Mouse (Mus musculus) urinary bladder, postnatal 10 days (tissue): Measurements from ENCODE around the gene Hip1r.
"Not testable (repeated sequence)": the region's sequence is repeated elsewhere in the genome, so short reads cannot be mapped to it uniquely, and the experiment has no call there.

Experiments
- DNase-seq: peaks from one replicate; pipeline ENCODE4 v3.0.0; 2022; ENCODE audit warnings: low spot score

Hip1r gene

DNA sequence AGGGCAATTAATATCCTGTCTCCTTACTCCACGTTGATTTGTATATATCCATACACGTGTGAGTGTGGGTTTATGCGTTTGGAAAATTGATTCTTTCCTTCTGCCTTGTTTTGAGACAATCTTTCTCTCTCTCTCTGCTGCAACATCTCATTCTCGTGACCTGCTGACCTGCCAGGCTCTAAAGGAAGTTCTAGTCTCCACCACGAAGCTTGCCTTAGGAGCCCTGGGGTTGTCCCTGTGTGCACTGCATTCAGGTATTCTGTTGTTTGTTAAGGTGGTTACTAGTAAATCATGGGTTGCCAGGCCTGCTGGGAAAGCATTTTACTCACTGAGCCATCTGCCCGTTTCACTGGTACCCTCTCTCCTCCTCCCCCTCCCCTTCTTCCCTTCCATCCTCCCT, 62.9 kb downstream of the Hip1r start:
- DNase-seq: no peak

DNA sequence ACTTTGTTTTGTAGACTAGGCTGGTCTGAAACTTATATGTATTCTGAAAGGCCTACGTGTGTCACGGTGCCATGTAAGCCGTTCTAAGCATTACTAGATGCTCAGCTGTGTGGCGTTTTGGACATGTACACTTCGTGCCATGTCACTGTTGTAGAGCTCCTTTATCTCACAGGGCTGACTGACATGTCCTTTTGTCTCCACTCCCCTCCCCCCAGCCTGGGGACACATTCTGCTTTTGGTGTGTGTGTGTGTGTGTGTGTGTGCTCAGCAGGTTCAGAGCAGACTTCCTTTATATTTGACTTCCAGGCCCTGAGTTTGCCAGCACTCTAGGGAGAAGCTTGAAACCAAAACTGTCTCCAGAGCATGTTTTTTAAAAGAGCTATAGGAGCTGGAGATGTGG, 63.4 kb downstream of the Hip1r start:
- no peak for DNase-seq

DNA sequence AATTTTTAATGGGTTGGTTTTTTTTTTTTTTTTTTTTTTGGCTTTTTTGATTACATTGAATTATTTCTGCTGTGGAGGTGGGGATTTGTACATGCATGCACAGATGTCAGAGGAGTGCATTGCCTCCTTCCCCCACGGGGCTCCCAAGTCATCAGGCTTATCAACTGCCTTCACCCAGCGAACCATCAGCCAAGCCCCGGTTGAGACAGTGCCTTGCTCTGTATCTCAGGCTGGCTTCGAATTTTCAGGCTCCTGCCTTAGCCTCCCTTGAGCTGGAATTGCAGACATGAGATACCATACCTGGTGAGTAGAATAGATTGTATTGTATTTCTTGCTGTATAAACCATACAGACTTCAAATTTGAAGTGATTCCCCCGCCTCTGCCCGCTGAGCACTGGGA, 66.2 kb downstream of the Hip1r start:
- DNase-seq: no peak

DNA sequence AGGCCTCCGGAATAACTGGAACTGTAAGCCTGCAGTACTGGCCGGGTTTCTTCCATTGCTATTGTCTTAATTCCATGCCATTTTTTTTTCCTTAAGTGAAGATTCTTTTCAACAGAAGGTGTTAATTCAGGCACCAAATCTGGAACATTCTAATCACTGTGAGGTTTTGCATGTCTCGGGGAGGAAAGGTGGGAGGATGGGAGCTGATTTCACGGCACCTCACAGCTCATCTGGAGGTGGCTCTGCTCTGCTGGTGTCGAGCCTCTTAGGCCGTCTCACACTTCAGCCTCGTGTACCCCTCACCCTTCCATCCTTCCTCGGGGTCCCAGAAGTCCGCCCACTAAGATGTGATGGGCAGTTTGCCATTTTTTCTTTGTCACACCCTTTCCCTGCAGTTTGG, 67.7 kb downstream of the Hip1r start:
- no peak for DNase-seq

DNA sequence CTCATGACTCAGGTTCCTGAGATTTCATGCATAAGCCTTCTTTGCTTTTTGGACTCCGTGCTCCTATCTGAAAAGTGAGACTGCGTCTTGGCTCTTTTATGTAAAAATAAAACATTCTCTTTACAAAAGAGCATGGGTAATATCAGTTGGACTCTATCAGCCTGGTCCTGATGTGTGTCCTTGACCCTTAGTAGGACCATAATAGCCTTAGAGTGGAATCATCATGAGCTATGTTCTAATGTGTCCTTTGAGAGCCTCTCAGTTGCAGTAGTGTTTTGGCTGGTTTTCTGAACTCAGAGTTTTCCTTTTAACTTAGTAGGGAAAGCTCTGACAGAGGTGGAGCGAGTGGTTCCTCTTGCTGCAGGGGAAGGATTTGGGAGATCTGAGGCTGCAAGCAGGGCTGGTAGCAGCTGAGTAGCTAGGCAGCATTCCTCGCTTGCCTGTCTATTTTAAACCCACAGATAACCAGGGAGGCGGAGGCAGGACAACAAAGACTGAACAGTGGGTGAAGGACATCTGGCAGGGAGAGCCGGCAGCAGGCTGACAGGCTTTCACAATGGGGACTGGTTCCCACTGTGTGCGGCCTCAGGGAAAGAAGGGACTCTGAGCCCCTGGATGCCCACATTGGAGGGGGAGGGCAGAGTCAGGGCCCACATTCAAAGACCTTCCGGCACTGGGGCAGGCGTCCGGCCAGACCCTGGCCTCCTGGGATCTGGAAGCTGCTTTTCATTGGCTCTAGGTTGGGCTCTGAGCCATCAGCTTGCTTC, 70.0 kb downstream of the Hip1r start:
- DNase-seq: no peak

DNA sequence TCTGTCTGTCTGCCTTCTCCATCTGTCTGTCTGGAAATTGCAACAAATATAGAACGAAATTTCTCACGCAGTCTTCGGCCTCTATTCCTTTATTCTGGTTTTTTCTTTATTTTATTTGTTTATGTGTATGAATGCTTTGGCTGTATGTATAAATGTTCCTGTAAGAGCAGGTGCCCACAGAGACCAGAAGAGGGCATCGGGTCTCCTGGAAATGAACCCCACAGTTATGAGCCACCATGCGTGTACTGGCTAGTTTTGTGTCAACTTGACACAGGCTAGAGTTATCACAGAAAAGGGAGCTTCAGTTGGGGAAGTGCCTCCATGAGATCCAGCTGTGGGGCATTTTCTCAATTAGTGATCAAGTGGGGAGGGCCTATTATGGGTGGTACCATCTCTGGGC, 70.6 kb downstream of the Hip1r start:
- DNase-seq: no peak

DNA sequence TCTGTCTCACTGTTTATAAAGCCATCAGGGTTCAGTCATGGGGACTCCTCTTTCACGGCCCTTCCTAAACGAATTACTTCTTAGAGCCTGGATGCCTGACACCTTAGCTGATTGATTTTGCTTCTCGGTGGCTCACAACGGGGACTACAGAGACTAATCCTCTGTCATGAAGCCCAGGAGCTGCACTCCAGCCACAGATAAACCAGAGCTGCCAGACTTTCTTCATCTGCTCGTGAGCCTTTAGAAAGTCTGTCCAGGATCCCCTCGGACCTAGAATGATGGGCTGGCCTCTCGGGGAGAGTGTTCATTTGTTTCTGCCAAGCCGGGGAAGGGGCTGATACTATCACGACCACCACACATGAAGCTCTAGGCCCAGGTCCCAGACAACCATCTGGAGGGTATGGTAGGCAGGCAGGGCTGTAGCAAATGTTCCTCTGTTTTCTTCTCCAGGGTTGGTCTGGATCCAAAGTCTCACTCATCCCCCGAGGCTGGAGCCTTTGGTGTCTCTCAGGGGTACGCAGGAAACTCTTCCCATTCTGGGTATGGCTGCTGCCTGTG, 72.1 kb downstream of the Hip1r start:
- DNase-seq: no peak

DNA sequence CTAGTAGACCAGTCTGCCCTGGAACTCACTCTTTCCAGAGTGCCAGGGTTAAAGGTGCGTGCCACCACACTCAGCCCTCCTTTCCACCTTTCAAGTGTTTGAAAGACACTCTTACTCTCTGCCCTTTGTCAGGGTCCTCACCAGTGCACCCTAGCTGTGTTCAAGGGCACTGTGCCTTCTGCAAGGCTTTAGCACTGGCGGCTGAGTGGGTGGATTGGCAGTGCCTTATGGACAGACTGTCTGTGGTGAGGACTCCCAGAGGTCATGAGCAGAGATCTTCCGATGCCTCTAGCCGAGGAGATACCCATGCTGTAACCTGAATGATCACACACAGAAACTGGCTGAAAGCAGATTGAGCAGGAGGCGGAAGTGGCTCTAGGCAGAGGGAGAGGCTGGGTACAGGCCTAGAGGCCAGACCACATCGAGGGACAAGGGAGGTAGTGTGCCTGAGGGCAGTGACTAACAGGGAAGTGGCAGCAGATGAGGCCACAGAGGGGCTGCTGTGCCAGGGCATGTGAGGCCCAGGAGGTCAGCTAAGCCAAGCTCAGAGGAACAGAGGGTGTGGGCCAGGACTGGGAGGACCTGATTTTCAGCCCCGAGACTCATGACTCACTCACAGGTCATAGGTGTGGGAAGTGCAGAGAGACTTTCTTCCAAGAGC, 73.4 kb downstream of the Hip1r start:
- DNase-seq: no peak

DNA sequence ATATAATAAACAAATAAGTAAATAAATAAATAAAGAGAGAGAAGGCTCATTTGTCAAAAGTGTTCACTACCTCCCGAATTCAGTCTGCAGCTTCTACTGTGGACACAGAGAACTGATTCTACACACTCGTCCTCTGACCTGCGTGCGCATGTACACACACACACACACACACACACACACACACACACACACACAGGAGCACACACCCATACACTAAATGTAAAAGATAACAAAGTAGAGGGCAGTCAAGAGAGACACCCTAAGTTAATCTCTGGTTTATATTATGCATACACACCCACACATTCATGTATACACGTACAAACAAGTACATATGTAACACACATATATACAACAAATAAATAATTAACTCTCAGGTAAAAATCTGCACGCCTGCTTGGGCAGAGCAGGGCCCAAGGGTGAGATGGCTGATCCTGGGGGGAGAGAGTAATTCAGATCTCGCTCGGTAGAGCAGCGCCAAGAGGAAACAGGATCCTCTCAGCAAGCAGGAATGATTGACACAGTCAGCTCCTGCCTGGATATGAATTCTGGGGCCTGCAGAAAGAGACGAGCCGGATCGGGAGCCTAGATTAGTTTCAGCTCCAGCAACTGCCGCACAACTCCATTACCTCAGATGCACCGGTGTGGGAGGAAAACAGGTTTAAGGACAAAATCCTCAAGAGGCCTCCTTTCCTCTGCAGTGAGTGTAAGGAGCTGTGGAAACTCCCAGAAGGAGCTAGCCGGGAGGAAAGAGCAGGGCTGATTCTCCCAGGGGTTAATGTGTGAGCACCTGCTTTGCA, 76.0 kb downstream of the Hip1r start:
- no peak for DNase-seq

DNA sequence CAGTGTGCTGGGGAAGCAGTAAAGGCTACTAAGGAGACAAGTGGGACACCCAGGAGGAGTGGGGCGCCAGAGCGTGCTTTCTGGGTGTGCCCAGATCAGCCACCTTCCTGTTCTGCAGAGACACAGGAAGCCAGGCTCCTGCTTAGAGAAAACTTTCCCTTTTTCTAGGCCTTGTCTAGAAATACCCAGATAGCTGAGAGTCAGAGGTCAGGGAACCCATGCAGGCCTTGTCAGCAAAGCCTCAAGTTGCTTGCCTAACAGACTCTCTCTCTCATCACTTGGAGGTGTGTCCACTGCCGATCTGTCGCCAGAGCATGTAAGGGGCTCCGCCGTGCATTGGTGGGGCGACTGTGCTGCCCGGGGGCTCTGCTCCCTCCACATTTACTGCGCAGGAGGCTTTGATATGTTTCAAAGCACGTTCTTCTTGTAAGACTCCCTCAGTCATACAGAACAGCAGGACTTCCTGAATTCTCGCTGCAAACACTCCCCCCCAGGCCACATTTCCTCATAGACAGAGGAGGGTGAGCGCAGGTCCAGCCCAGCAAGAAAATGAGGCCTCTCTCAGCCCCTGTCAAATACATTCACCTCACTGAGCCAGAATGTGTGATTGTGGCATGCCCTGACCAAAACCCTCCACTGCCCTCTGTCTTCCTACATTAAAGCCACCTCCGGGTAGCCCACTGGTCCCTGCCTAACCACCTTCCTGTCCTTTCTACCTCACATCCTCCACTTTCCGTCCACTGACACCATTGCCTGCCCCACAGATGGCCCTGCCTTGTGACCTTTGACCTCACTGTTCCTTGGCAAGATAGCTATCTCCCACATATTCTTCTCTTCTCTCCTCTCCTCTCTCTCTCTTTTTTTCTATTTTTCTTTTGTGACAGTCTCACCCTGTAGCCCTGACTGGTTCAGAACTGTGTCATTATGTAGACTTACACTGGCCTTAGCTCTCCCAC, 76.9 kb downstream of the Hip1r start:
- DNase-seq: no peak

DNA sequence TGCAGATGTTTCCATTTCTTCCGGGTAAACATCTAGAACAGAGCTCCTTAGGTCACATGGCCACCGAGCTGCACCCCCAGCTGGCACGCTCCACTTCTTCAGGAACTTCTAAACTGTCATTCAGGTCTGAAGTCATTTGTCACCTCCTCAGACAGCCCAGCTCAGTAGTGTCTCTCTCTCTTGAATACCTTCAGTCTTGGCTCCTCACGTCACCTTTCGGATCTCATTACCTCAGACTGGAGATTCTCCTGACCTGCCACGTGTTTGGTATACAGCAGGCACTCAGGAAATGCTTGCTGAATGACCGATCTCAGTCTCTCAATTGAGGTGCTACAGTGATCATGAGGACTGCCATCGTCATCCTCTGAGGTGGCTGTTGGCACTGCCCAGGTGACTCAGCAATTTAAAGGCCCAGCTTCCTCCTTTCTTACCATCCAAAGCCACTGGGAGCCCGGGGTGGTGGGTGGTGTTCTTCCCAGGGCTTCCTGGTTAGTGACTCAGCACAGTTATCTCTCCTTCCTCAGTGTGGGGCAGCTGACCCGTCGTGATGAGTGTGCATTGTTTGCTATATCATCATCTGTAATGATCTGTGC, 78.6 kb downstream of the Hip1r start:
- no peak for DNase-seq

DNA sequence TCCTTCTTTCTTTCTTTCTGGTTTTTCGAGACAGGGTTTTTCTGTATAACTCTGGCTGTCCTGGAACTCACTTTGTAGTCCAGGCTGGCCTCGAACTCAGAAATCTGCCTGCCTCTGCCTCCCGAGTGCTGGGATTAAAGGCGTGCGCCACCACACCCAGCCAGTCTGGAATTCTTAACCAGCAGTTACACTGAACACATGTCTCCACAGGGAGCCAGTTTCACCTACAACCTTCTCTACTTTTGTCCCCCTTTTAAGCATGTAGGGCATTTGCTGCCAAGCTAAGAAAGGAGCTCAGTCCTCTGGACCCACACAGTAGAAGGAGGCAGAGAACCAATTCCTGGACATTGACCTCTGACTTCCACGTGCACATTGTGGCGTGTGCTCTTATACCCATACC, 79.2 kb downstream of the Hip1r start:
- not testable (repeated sequence) for DNase-seq
